Mouse (Mus musculus) hindlimb bud, embryonic 11.5 days (tissue): ENCODE data around the gene Rgl3.

ENCODE experiments used
- DNase-seq: peaks from one replicate; pipeline ENCODE4 v3.0.0-alpha.2; 2012; ENCODE audit warnings: low read depth, low spot score; ENCODE audit errors: extremely low spot score

Rgl3 gene

DNA sequence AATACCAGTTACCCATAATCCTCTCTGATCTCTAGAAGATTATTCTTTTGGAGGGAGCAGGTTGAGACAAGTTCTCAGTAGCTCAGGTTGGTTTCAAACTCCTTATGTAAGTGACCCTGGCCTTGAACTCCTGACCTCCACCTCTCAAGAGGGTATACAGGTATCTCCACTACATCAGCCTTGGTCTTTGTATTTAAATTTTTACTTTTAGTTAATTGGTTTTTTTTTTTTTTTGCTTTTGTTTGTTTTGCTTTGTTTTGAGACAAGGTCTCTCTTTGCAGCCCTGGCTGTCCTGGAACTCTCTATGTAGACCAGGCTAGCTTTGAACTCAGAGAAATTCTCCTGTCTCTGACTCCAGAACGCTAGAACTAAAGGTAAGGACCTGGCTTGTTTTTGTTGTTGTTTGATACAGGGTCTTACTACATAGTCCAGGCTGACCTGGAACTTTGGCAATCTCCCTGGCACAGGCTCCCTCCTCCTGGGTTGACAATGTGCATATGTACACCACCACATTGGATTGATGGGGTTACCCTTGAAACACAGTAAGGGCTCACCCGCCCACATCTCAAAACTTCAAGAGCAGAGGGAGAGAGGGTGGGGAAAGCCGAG lies 65.7 kb downstream of the Rgl3 start:
- no peak for DNase-seq

DNA sequence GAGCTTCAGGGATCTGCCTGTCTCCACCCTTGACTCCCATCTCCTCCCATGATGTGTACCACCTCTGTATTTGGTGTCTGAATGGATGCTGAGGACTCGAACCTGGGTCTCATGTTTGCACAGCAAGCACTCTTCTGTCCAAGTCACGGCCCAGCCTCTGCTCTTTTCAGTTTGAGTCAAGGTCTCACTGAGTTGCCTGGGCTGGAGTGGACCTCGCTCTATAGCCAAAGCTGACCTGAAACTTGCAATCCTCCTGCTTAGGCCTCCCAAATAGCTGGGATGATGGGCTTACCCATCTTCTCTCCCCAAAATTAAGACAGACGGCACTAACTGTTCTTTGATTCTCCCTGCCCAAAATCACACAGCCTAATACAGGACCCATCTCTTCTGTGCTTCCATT lies 66.2 kb downstream of the Rgl3 start:
- no peak for DNase-seq
